Mouse (Mus musculus): ENCODE data around the gene Ddx20.
"Not testable (repeated sequence)": the region's sequence is repeated elsewhere in the genome, so short reads cannot be mapped to it uniquely, and the experiment has no call there.

Ddx20 gene

GRCm38 (mm10) chr3:105705061-105705549 lies 17.7 kb upstream of the Ddx20 start:
- DNase-seq (ENCODE audit: low read depth, low spot score), result peak; percentile 30

GRCm38 (mm10) chr3:105704031-105705008 lies 16.9 kb upstream of the Ddx20 start, which contains the start of gene Inka2:
Gene Inka2, plus strand, starts transcription at chr3:105704599.
- DNase-seq (ENCODE audit: low read depth, low spot score), result peak; percentile 91

GRCm38 (mm10) chr3:105703571-105703970 lies 16.2 kb upstream of the Ddx20 start:
- no peak for DNase-seq (ENCODE audit: low read depth, low spot score)

DNA sequence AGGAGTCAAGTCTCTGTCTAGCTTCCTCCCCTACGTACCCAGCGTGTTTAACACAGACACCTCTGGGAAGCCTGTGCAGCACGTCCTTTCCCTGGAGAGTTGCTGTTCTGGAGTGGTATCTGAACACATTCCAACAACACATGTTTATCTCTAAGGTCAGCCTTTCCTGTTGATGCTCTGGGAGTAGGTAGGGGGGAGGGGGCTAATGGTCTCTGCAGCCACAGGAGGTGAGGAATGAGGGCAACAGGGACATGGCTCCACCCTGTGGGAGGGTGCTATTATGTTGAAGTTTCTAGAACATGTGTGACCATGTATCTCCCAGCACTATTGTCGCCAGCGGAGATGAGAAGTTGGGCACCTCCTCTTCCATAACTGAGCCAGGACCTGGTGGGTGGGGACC lies 14.0 kb upstream of the Ddx20 start:
- DNase-seq (ENCODE audit: low read depth, low spot score), result no peak

- not testable (repeated sequence) for DNase-seq (ENCODE audit: low read depth, low spot score)
Measured at GRCm38 (mm10) chr3:105700786-105701185, 13.4 kb upstream of the Ddx20 start.

GRCm38 (mm10) chr3:105699241-105699933 lies 12.0 kb upstream of the Ddx20 start:
- DNase-seq (ENCODE audit: low read depth, low spot score), result no peak

DNA sequence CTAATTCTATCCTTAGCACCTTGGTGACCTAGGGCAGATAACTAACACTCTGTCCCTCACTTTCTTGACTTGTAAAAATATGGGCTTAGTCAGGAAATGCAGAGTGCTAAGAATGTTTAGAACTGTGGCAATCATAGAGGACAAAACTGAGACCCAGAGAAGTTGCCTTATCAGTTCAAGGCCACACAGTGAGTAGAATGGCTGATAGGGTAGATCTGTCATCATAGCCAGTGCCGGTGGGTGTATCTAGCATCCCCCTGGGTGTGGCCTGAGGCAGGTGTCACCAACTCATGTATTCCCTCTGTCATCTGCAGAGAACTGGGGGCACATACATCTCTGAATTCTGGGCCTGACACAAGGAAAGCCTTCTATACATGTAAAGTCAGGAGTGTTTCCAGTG lies 10.9 kb upstream of the Ddx20 start:
- DNase-seq (ENCODE audit: low read depth, low spot score), result no peak

DNA sequence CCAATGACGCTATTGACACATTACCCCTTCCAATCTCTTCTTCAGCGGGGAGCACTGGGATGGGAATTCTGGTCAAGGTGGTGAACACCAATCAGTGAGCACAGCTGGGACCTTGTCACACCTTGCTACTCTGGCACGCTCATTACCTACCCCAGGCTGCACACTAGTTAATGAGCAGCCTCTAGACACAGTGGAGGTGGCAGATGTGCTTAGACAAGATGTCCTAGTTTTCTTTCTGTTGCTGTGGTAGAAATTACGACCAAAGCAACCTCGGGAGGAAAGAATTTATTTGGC lies 9.7 kb upstream of the Ddx20 start:
- no peak for DNase-seq (ENCODE audit: low read depth, low spot score)

DNA sequence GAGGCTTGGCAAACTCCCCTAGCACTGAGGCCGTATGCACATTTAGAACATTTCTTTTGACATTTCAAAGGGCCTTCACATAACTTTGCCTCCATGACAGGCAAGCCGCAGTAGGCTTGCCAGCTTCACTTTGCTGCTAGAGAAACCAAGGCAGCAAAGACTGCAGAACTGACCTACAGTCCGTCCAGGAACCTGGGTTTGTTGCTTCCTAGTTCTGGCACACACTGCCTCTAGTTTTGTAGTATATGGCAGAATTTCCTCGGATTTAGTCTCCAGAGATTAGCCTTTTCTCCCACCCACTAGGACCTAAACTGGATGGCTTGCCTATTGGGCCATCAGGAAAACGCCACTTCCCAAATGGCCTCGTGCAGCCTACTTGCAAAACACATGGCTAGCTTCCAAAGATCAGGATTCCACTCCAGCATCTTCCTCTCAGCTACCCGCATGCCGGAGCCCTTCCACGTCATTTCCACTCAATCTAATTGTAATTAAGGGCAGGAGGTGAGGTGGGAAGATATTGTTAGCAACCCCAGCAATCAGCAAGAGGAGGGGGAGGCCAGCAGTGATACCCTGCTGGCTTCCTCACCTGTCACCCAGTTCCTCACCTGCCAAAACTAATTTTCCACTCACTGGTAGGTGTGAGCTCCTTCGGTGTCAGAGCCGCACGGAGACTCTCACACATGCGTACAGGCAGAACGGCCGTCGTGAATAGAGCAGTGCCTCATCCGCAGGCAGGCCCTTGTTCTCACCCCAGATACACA lies 9.2 kb upstream of the Ddx20 start:
- DNase-seq (ENCODE audit: low read depth, low spot score), result no peak

- no peak for DNase-seq (ENCODE audit: low read depth, low spot score)
Measured at GRCm38 (mm10) chr3:105695476-105696386, 8.4 kb upstream of the Ddx20 start.

DNA sequence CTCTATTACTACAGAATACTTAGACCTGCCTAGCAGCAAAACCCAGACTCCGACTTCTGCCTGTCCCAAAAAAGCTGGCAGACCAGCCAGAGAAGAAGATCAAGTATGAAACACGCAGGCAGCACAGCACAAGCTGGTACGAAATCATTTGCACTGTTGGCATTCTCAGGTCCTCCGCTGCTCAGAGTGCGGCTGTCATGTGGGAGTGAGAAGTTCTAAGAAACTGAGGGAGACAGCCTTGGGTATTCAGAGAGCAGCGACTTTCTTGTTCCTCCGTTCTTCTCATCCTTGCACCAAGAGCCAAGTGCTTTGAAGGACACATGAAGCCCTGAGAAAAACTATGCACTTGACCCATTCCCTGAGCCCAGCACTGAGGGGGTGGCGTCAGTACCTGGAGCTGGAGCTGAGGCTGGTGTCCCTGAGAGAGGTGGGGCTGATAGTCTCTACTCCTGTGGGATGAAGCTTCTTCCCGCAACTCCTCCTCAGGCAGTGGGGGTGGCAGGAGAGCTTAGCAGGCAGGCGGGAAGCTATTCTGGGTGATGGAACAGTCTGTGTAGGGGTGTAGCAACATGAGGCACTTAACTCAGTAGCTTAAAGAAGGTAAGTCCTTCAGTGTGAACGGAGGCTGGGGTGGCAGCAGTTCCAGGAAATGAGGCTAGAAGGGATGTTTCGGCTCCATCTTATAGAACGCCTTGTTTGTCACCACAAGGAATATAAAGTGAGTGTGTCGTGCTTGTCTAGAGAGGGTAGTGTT lies 6.1 kb upstream of the Ddx20 start:
- DNase-seq (ENCODE audit: low read depth, low spot score), result no peak

- no peak for DNase-seq (ENCODE audit: low read depth, low spot score)
Measured at GRCm38 (mm10) chr3:105688536-105688935, 1.2 kb upstream of the Ddx20 start.

DNA sequence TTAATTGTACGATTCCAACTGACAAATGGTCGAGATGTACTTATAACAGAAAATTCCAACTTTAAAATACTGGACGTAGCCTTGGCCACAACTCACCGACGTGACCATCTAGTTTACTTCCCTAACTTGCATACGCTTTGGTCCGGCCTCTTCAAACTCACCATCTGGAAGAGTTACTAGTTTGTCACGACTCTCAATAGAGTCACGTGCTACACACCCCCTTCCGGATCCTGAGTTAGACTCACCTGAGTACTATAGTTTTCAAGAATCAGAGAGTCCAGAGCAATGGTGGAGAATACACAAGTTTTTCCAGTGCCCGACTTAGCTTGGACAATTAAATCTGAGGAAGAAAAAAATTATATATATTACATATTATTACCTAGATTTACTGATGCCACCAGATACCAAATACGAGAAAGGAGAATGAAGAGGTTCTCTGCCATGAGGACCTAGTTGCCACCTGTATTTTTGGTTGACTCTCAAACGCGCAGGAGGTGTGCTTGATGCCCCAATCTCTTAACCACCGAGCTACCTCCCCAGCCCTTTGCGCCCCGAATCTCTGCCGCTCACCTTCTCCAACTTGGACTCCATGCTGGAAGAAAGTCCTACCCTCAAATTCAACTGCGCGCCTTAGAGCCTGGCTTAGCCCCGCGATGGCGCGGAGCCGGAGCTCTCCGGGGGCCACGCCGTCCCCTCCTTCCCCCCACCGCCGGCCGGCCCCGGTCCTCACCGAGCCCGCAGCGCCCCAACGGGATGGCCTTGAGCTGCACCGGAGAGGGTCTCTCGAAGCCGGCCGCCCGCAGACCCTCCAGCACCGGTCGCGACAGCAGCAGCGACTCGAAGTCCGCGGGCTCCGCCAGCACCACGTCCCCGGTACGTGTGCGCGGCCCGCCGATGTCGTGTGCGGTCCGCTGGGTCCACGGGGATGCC lies 715 bp downstream of the Ddx20 start:
- peak; percentile 74 for DNase-seq (ENCODE audit: low read depth, low spot score)

DNA sequence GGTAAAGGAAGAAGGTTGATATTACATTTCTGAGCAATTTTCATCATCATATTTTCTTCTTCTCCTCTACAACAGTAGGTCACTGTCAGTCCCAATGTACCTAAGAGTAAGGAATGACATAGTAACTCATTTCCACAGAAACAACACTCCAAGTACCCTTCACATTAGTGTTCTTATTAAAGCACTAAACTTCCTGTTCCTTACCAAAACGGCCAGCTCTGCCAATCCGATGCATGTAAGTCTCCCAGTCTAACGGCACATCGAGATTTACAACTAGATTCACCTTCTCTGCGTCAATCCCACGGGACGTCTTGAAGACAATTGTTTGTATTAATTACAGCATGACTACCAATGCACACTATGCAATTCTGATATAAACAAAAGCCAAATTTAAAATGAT lies 7.0 kb downstream of the Ddx20 start:
- no peak for DNase-seq (ENCODE audit: low read depth, low spot score)

DNA sequence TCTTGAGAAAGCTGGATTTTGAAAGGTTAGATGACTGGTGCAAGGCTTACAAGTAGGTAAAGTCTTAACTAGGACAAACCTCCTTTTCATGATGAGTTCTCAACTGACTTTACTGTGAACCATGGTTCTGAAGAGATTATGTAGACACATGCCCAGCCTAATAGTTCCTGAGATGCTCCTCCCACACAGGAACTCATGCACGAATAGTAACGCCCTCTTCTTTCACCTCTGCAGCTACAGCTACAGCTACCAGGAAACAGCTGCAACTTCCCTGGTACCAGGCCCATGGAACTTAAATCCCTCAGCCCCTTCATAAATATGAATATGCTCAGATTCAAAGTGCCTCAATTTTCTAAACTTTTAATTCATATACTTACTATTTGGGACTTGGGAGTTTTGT lies 11.4 kb downstream of the Ddx20 start:
- DNase-seq (ENCODE audit: low read depth, low spot score), result peak; percentile 10

DNA sequence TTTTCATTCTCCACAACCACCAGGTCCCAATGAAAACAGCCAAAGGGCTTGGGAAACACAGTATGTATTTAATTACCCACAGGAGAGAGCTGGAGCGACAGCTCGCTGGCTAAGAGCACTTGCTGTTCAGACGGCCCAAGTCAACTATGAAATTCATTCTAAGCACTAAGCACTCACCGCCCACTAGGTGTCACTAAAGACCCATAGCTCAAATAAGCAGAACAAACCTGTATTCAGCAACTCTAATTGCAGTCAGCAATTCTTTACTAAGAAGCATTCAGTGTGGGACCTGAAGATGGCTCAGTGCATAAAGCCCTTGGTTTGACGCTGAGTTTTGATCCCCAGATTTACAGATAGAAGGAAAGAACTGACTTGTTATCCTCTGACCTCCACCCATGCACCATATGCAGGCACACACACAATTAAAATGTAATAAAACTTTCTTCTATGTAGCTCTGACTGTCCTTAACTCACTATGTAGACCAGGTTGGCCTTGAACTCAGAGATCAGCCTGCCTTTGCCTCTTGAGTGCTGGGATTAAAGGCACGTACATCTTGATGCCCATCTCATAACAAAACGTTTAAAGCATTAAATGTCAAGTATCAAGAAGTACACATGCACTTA lies 12.7 kb downstream of the Ddx20 start:
- peak; percentile 74 for DNase-seq (ENCODE audit: low read depth, low spot score)

DNA sequence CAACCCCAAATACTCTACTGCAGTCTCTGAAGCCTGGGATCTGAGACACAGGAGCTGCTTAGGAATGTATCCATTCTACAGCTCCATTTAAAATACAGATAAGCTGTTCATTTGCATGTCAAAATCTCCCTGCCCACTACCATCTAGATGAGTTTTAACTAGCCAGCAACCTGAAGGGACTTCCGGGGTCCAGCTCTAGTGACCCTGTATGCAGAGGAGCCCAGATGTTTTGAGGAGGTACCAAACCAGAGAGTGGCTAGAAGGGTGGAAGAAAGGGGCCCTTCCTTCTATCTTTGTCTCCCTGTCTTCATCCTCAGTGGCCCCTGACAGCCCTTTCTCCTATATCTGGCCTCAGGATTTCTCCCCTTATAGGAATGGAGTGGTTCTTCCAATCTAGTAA lies 16.6 kb downstream of the Ddx20 start:
- no peak for DNase-seq (ENCODE audit: low read depth, low spot score)

- DNase-seq (ENCODE audit: low read depth, low spot score), result no peak
Measured at GRCm38 (mm10) chr3:105669776-105670175, 17.6 kb downstream of the Ddx20 start.

GRCm38 (mm10) chr3:105668161-105668560 lies 19.2 kb downstream of the Ddx20 start:
- no peak for DNase-seq (ENCODE audit: low read depth, low spot score)

All from R1 (cell line).